Mouse (Mus musculus) heart, embryonic 11.5 days (tissue): ENCODE data around the gene Cdkal1. TPM values are rescaled to one million over a fixed set of nuclear protein-coding genes. Genes with fewer than 3 reads are reported as not detected.

Experiments used
- ATAC-seq: fragments of 200-750 bp; cut with Nextera tagmentation; replicated peaks from 2 replicates; pipeline ENCODE4 v1.8.0; 2017; ENCODE audit warnings: moderate library complexity; ENCODE audit not compliant: insufficient number of reproducible peaks, low FRiP score, low TSS enrichment
- H3K27ac ChIP-seq: fragments of 300-500 bp; sonication (generic); 2 replicates; pipeline ENCODE4 v1.5.1; 2014; ENCODE audit warnings: mild to moderate bottlenecking, low read depth, low read length
- H3K27me3 ChIP-seq: fragments of 300-500 bp; sonication (generic); 2 replicates; pipeline ENCODE4 v1.6.1; 2014; ENCODE audit warnings: mild to moderate bottlenecking, low read length, mixed read lengths; ENCODE audit not compliant: control insufficient read depth, insufficient read depth
- H3K36me3 ChIP-seq: fragments of 300-500 bp; sonication (generic); 2 replicates; pipeline ENCODE4 v1.6.1; 2014; ENCODE audit warnings: mild to moderate bottlenecking, low read length, moderate library complexity, mixed read lengths; ENCODE audit not compliant: control insufficient read depth, insufficient read depth
- H3K4me1 ChIP-seq: fragments of 300-500 bp; sonication (generic); 2 replicates; pipeline ENCODE4 v1.6.1; 2014; ENCODE audit warnings: low read length; ENCODE audit not compliant: control insufficient read depth, insufficient read depth
- H3K4me2 ChIP-seq: fragments of 300-500 bp; sonication (generic); 2 replicates; pipeline ENCODE4 v1.6.1; 2014; ENCODE audit warnings: mild to moderate bottlenecking, moderate library complexity
- H3K4me3 ChIP-seq: fragments of 300-500 bp; sonication (generic); 2 replicates; pipeline ENCODE4 v1.5.1; 2014; ENCODE audit warnings: low read depth, low read length
- H3K9ac ChIP-seq: fragments of 300-500 bp; sonication (generic); 2 replicates; pipeline ENCODE4 v1.6.1; 2014; ENCODE audit warnings: mild to moderate bottlenecking, low read depth, low read length, moderate library complexity
- H3K9me3 ChIP-seq: fragments of 300-500 bp; sonication (generic); replicated peaks from 2 replicates; pipeline ENCODE4 v1.6.1; 2016; ENCODE audit warnings: low read length; ENCODE audit not compliant: control insufficient read depth
- WGBS: fragments of 180-500 bp; shearing (Covaris S2); extraction: QIAGEN DNeasy Blood & Tissue Kit; methylation state at CpG from one replicate; pipeline ENCODE4 v1.1.7; 2014; ENCODE audit not compliant: insufficient replicate concordance; 5-methylcytosine and 5-hydroxymethylcytosine counted together
- polyA plus RNA-seq: library from polyadenylated mRNA; unstranded; fragments of >200 nt; fragmentation: Nextera tagmentation; extraction: Ambion mirVana; gene quantifications from 2 replicates; pipeline ENCODE4 v1.2.1, GENCODE M21; 2014

Cdkal1 gene
- polyA plus RNA-seq, 1 experiment from 2014 or later, result 25.2 TPM

DNA sequence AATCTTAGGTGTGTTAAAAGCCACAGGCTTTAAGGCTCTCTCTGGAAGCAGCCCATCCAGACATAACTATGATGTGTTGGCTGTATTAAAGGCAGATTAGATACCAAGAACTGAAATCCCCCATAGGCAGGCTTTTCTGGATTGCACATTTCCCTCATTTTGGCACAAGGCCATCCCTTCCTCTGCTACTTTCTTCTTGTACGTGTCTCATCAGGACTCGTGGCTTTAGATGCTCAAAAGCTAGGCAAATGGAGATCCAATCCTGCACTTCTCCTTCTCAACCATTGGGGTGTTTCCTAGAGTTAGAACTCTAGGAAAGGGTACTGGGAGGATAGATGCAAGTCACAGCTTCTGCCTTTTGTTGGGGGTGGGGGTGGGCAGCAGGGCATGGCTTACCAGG lies 535.1 kb downstream of the Cdkal1 start:
- Histone ChIP-seq H3K4me3 (no peak overlapping the region), H3K4me2 (no peak overlapping the region), H3K27me3 (no peaks in the 10 kb centered on the region), H3K9me3 (no peaks in the 10 kb centered on the region), H3K9ac (no peak overlapping the region), H3K27ac (no peak overlapping the region), H3K36me3 (no peaks in the 10 kb centered on the region), H3K4me1 (no peaks in the 10 kb centered on the region)
- ATAC-seq, result no peak
- WGBS, result 58% methylated on average over 2 of the region's 2 CpGs

DNA sequence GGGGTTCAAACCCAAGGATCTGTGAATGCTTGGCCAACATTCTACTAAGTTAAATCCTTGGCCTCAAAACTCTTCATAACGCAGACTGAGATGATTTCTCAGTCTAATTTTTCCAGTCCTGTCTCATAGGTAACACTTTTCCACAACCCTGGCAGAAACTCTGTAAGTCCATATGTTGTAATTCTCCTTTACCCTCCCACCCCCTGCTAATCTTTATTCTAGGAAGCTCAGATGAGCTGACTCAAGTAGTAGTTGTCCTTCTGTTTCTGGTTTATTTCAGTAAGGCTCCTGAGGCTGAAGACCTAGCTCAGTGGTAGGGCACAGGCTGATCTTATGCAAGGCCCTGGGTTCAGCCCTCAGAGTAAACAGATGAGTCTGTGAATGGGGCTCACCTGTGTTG lies 537.8 kb downstream of the Cdkal1 start:
- no peak overlapping the region for H3K4me2 ChIP-seq
- H3K9ac ChIP-seq, result no peak overlapping the region
- H3K36me3 ChIP-seq, result no peaks in the 10 kb centered on the region
- 88% methylated on average over 1 of the region's 1 CpGs for WGBS
- no peaks in the 10 kb centered on the region for H3K9me3 ChIP-seq
- peaks cover 5% of the 10 kb centered on the region; the same call in 1 of the 2 replicates for H3K4me1 ChIP-seq
- H3K27ac ChIP-seq, result no peak overlapping the region
- no peak for ATAC-seq
- no peak overlapping the region for H3K4me3 ChIP-seq
- H3K27me3 ChIP-seq, result no peaks in the 10 kb centered on the region

DNA sequence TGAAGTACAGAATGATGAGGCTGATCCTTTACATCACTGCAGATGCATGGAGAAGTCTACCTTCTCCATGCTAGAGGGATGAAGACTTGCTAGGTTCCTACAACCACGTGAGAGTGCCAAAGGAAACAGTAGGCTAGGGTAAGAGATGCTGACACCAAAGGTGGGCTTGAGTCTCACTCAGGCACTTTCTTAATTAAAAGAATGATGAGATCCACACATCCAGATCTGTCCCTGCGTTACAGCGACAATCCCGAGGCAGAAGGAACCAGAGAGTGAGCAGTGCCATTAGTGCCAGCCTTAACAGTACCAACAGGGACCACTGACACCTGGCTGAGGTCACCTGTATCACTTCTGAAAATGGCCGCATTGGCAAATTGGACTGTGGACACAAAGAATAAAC lies 539.2 kb downstream of the Cdkal1 start:
- Histone ChIP-seq H3K4me2 (no peak overlapping the region), H3K4me3 (no peak overlapping the region), H3K27ac (no peak overlapping the region), H3K9ac (no peak overlapping the region), H3K36me3 (no peaks in the 10 kb centered on the region), H3K9me3 (no peaks in the 10 kb centered on the region), H3K4me1 (peaks cover 5% of the 10 kb centered on the region; the same call in 1 of the 2 replicates), H3K27me3 (no peaks in the 10 kb centered on the region)
- 83% methylated on average over 5 of the region's 5 CpGs for WGBS
- ATAC-seq, result no peak

DNA sequence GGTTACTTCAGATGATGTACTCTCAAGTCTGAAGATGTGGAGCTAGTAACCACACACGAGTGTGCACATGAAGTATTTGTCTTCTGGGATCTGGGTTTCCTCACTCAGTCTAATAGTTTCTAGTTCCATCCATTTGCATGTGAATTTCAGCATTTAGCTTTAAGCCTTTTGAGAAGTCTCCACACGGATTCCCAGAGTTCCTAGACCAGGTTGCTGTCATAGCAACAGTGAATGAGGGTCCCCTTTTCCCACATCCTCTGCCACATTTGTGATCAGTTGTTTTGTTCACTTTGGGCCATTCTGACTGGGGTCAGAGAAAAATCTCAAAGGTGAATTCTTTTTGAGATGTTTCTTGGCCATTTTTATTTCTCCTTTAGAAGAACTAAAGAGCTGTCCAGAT lies 543.4 kb downstream of the Cdkal1 start:
- Histone ChIP-seq H3K27me3 (no peaks in the 10 kb centered on the region), H3K4me1 (peaks cover 5% of the 10 kb centered on the region; the same call in 1 of the 2 replicates), H3K36me3 (no peaks in the 10 kb centered on the region), H3K27ac (no peak overlapping the region), H3K9me3 (no peaks in the 10 kb centered on the region), H3K4me3 (no peak overlapping the region), H3K4me2 (no peak overlapping the region), H3K9ac (no peak overlapping the region)
- 78% methylated on average over 2 of the region's 2 CpGs for WGBS
- no peak for ATAC-seq

DNA sequence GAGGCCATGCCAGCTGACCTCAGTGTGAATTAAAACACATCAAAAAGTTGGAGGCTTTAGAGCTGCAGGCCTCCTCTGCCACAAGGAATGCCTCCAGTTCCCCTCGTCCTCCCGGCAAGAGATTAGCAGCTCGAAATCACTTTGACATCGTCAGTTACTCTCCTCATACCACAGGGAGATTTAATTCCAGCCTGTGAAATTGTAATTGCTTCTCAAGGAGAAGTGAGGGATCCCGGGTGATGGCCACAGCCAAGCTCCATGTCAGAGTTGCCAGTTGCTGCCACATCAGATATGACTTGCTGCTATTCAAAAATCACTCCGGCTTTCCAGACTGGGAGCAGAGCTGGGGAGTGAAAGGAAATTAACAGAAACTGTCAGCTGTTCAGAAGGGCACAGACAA lies 548.1 kb downstream of the Cdkal1 start:
- H3K4me3 ChIP-seq, result no peak overlapping the region
- H3K9ac ChIP-seq, result no peak overlapping the region
- no peak overlapping the region for H3K27ac ChIP-seq
- H3K4me1 ChIP-seq, result no peaks in the 10 kb centered on the region; the same call in 1 of the 2 replicates
- H3K36me3 ChIP-seq, result no peaks in the 10 kb centered on the region
- no peak for ATAC-seq
- H3K27me3 ChIP-seq, result no peaks in the 10 kb centered on the region
- no peaks in the 10 kb centered on the region for H3K9me3 ChIP-seq
- H3K4me2 ChIP-seq, result peak overlapping the region; percentile 25; the same call in 1 of the 2 replicates
- WGBS, result 18% methylated on average over 6 of the region's 6 CpGs

DNA sequence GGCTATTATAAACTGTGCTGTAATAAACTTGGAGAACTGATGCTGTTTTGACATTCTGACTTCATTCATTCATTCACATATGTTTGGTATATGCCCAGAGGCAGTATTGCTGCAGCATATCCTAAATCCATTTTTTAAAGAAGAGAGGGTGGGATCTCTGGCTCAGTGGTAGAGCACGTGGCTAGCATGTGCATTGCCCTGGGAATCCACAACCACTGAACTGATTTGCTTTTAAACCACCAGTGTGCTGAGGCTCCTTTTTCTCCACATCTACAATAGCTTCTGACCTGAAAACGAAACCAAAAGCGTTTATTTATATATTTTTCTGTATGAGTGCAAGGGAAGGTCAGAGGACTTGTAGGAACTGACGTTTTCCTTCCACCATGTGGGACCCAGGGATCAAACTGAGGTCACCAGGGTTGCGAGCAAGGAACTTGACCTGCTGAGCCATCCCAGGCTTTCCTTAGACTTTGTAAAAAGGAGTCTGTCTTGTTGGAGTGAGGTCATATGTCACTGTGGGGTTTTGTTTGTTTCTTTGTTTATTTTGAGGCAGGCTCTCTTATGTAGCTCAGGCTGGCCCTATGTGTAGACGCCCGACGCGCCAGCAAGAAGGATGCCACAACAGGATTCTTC lies 562.8 kb downstream of the Cdkal1 start:
- Histone ChIP-seq H3K4me3 (no peak overlapping the region), H3K4me2 (no peak overlapping the region), H3K27ac (no peak overlapping the region), H3K27me3 (no peaks in the 10 kb centered on the region), H3K9ac (no peak overlapping the region), H3K36me3 (no peaks in the 10 kb centered on the region), H3K9me3 (no peaks in the 10 kb centered on the region), H3K4me1 (no peaks in the 10 kb centered on the region)
- 80% methylated on average over 9 of the region's 9 CpGs for WGBS
- ATAC-seq, result no peak

DNA sequence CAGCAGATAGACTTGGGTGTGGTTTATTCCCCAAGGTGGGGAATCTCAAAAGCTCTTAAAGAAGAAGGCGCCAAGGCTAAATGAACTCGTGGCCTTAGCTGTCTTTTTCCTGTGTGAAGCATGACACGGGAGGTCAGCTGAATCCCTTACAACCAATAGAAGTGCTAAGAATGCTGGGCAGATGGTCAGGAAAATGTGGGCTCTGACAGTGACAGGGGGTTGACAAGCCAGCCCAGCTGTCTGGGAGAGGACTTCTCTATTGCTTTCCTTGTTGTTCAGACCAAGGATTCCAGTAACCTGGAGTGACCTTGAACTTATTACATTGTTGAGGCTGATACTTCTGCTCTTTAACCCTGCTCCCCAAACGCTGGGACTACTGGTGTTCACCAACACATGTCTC lies 564.9 kb downstream of the Cdkal1 start:
- H3K9ac ChIP-seq, result no peak overlapping the region
- H3K27me3 ChIP-seq, result no peaks in the 10 kb centered on the region
- no peaks in the 10 kb centered on the region for H3K36me3 ChIP-seq
- no peak overlapping the region for H3K4me3 ChIP-seq
- 58% methylated on average over 4 of the region's 4 CpGs for WGBS
- H3K9me3 ChIP-seq, result no peaks in the 10 kb centered on the region
- no peak for ATAC-seq
- no peak overlapping the region for H3K27ac ChIP-seq
- no peak overlapping the region for H3K4me2 ChIP-seq
- H3K4me1 ChIP-seq, result no peaks in the 10 kb centered on the region

DNA sequence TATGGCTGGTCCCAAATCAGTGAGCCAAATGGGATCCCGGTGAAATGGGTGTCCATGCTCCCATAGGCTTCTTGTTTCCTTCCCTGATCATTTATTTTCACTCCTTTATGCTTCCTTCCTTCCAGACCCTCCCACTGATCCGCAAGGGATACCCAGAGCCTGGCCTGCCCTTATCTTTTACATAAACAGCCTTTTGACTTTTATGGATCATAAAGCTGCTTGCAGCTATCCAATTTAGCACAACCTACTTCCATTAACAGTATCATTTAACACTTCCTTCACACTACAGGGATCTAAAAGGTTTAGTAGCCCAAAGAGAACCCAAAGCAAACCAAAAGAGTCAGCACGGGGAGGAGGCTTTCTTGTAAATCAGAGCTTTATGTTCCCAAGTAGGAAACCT lies 570.4 kb downstream of the Cdkal1 start:
- WGBS, result 46% methylated on average over 3 of the region's 3 CpGs
- Histone ChIP-seq H3K9me3 (no peaks in the 10 kb centered on the region), H3K4me1 (0 out of 2 replicates have a peak, but pooled peaks cover 9% of the 10 kb centered on the region), H3K36me3 (no peaks in the 10 kb centered on the region), H3K27me3 (no peaks in the 10 kb centered on the region), H3K4me2 (no peak overlapping the region), H3K9ac (no peak overlapping the region), H3K4me3 (no peak overlapping the region), H3K27ac (no peak overlapping the region)
- ATAC-seq, result no peak

DNA sequence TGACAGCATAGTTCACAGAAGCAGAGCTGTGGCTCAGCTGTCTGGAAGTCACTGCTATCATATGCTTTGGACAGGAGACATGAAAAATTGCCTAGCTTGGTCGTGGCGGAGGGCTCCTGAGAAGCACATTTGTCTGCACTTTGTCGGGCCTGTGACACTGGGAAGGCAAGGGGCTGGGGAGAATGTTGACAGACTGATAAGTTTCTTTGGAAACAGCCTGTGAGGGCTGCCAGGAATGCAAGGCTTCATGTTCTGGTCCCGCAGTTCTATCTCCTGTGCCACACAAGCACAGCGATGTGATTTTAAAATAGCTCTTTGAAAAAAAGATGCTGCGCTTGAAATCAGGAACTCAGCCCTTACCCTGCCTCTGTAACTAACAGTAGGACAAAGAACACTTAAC lies 573.9 kb downstream of the Cdkal1 start:
- H3K4me3 ChIP-seq, result no peak overlapping the region
- ATAC-seq, result peak; percentile 67
- H3K27ac ChIP-seq, result peak overlapping the region; percentile 72
- H3K36me3 ChIP-seq, result no peaks in the 10 kb centered on the region
- WGBS, result 11% methylated on average over 6 of the region's 6 CpGs
- no peaks in the 10 kb centered on the region for H3K9me3 ChIP-seq
- H3K9ac ChIP-seq, result no peak overlapping the region
- no peak overlapping the region for H3K4me2 ChIP-seq
- 0 out of 2 replicates have a peak, but pooled peaks cover 13% of the 10 kb centered on the region for H3K4me1 ChIP-seq
- H3K27me3 ChIP-seq, result no peaks in the 10 kb centered on the region
